Comparison of ENCODE assay signal across 8 mouse cellular contexts in genomic region chr11:75572301-75572791, GRCm38 (mm10). TPM values are rescaled to one million over a fixed set of nuclear protein-coding genes. Genes with fewer than 3 reads are reported as not detected.
DNase-seq lines count a peak whose midpoint lies in the region; ATAC-seq and TF ChIP-seq lines count a peak whose summit lies in the region.

No protein-coding gene starts in this region.

- peak overlapping the region; percentile 67 for H3K27ac ChIP-seq in layer of hippocampus, adult 2 months
- peak overlapping the region; percentile 52; the same call in 1 of the 2 replicates for H3K27ac ChIP-seq in embryonic facial prominence, embryonic 15.5 days (replicated peaks)
- peak overlapping the region; percentile 76; the same call in 1 of the 2 replicates for H3K27ac ChIP-seq in intestine, embryonic 15.5 days

- H3ac ChIP-seq in myocyte (ENCODE audit: control insufficient read depth, insufficient read length) = no peak overlapping the region

- no peaks in the 10 kb centered on the region for H3K36me3 ChIP-seq in embryonic facial prominence, embryonic 15.5 days
- no peaks in the 10 kb centered on the region for H3K36me3 ChIP-seq in intestine, embryonic 15.5 days
- no peaks in the 10 kb centered on the region for H3K36me3 ChIP-seq in myocyte (ENCODE audit: control insufficient read depth, insufficient read depth)

- H3K79me2 ChIP-seq in myocyte (ENCODE audit: control insufficient read depth, insufficient read depth) = no peaks in the 10 kb centered on the region

- no peak for TF ChIP-seq CTCF in layer of hippocampus, adult 2 months (conservative IDR thresholded peaks at IDR 0.05)

- H3K9ac ChIP-seq in embryonic facial prominence, embryonic 15.5 days = no peak overlapping the region
- H3K9ac ChIP-seq in intestine, embryonic 15.5 days = peak overlapping the region; percentile 36; the same call in 1 of the 2 replicates

- H3K9me3 ChIP-seq in embryonic facial prominence, embryonic 15.5 days (replicated peaks) = no peaks in the 10 kb centered on the region
- H3K9me3 ChIP-seq in intestine, embryonic 15.5 days = no peaks in the 10 kb centered on the region

- 0 out of 2 replicates have a peak overlapping the region, but pooled peaks have one; percentile 4 for H3K4me2 ChIP-seq in embryonic facial prominence, embryonic 15.5 days (replicated peaks)
- peak overlapping the region; percentile 47 for H3K4me2 ChIP-seq in intestine, embryonic 15.5 days (replicated peaks)
- H3K4me2 ChIP-seq in myocyte (ENCODE audit: low read depth) = no peak overlapping the region

- DNase-seq in layer of hippocampus, adult 2 months (ENCODE audit: low spot score in 2 of 2) = peak in 1 of 2 experiments; percentile 39
- no peak for DNase-seq in layer of hippocampus, adult 11-12 months (ENCODE audit: low spot score)
- DNase-seq in ovary, adult 18-20 months (ENCODE audit: low spot score) = no peak
- DNase-seq in gastrocnemius, postnatal 4 days (ENCODE audit: low spot score in 2 of 2) = no peak
- no peak for DNase-seq in ovary, postnatal 10 days (ENCODE audit: low spot score)

- TF ChIP-seq POLR2A in myocyte (IDR thresholded peaks at IDR 0.05; ENCODE audit: insufficient read length, low read depth) = no peak

- WGBS in embryonic facial prominence, embryonic 15.5 days = 12% methylated on average over 10 of the region's 10 CpGs
- 22% methylated on average over 10 of the region's 10 CpGs for WGBS in intestine, embryonic 15.5 days

- peaks cover 25% of the 10 kb centered on the region for H3K4me1 ChIP-seq in embryonic facial prominence, embryonic 15.5 days
- peaks cover 29% of the 10 kb centered on the region for H3K4me1 ChIP-seq in intestine, embryonic 15.5 days (replicated peaks)

- H3K4me3 ChIP-seq in layer of hippocampus, adult 2 months = no peak overlapping the region
- no peak overlapping the region for H3K4me3 ChIP-seq in embryonic facial prominence, embryonic 15.5 days (replicated peaks)
- H3K4me3 ChIP-seq in intestine, embryonic 15.5 days (replicated peaks) = no peak overlapping the region
- no peak overlapping the region for H3K4me3 ChIP-seq in myocyte

- 0 out of 2 replicates have a peak, but pooled peaks have one; percentile 9 for ATAC-seq in embryonic facial prominence, embryonic 15.5 days (ENCODE audit: insufficient number of reproducible peaks, low FRiP score, low TSS enrichment, low read depth)
- ATAC-seq in intestine, embryonic 15.5 days = peak; percentile 19

- no peaks in the 10 kb centered on the region for H3K27me3 ChIP-seq in embryonic facial prominence, embryonic 15.5 days
- H3K27me3 ChIP-seq in intestine, embryonic 15.5 days (replicated peaks) = no peaks in the 10 kb centered on the region
- no peaks in the 10 kb centered on the region for H3K27me3 ChIP-seq in myocyte (ENCODE audit: control insufficient read depth, insufficient read depth, insufficient read length)

TF ChIP-seq in myocyte, 11 proteins besides CTCF, POLR2A, EP300 and RAD21:
- TF ChIP-seq E2F4 (IDR thresholded peaks at IDR 0.05; ENCODE audit: insufficient read depth) (no peak), MAX (IDR thresholded peaks at IDR 0.05; ENCODE audit: low read depth) (no peak), TCF12 (IDR thresholded peaks at IDR 0.05; ENCODE audit: insufficient read depth, poor library complexity, severe bottlenecking) (no peak), MYOG (IDR thresholded peaks at IDR 0.05; ENCODE audit: control insufficient read depth in 1 of 3, insufficient read depth in 1 of 3, insufficient read length in 2 of 3, low read depth in 2 of 3) (peak in 2 of 3 experiments; percentile 50 to 60), POLR2AphosphoS2 (IDR thresholded peaks at IDR 0.05; ENCODE audit: insufficient read length, low read depth) (no peak), REST (IDR thresholded peaks at IDR 0.05; ENCODE audit: insufficient read depth, insufficient read length) (no peak), MYOD1 (IDR thresholded peaks at IDR 0.05; ENCODE audit: control insufficient read depth in 1 of 3, insufficient read length in 2 of 3, low read depth in 2 of 3) (peak in 2 of 3 experiments; percentile 49 to 50), USF1 (IDR thresholded peaks at IDR 0.05; ENCODE audit: low read depth) (no peak), SRF (IDR thresholded peaks at IDR 0.05; ENCODE audit: control insufficient read depth, insufficient read length, low read depth) (no peak)

RNA-seq across cellular contexts. Expression of gene Pitpna, which starts 15.6 kb away (rescaled TPM):
- 100 to 1,000 TPM; 269 to 283 TPM for total RNA-seq in layer of hippocampus, adult 2 months (2021)
- 73.0 and 79.3 TPM in 2 replicates for polyA plus RNA-seq in embryonic facial prominence, embryonic 15.5 days (2015; fragmentation: Nextera tagmentation; extraction: Ambion mirVana)
- polyA plus RNA-seq in intestine, embryonic 15.5 days (2015; fragmentation: Nextera tagmentation; extraction: Ambion mirVana) = 92.3 and 102 TPM in 2 replicates
- polyA plus RNA-seq in myocyte (2012; fragmentation: generic; extraction: Trizol) = 125 TPM
- 100 to 1,000 TPM; 106 to 117 TPM for total RNA-seq in gastrocnemius, postnatal 4 days (2021)

RNA-seq across cellular contexts. Expression of gene Slc43a2, which starts 40.9 kb away (rescaled TPM):
- total RNA-seq in layer of hippocampus, adult 2 months (2021) = 10 to 100 TPM; 43.0 to 53.4 TPM
- polyA plus RNA-seq in embryonic facial prominence, embryonic 15.5 days (2015; fragmentation: Nextera tagmentation; extraction: Ambion mirVana) = 5.5 and 5.7 TPM in 2 replicates
- 11.7 and 12.9 TPM in 2 replicates for polyA plus RNA-seq in intestine, embryonic 15.5 days (2015; fragmentation: Nextera tagmentation; extraction: Ambion mirVana)
- polyA plus RNA-seq in myocyte (2012; fragmentation: generic; extraction: Trizol) = 15.9 TPM
- 10 to 100 TPM; 22.2 to 25.0 TPM for total RNA-seq in gastrocnemius, postnatal 4 days (2021)

RNA-seq across cellular contexts. Expression of gene Inpp5k, which starts 58.4 kb away (rescaled TPM):
- total RNA-seq in layer of hippocampus, adult 2 months (2021) = 10 to 100 TPM; 49.4 to 50.4 TPM
- 25.7 and 31.9 TPM in 2 replicates for polyA plus RNA-seq in embryonic facial prominence, embryonic 15.5 days (2015; fragmentation: Nextera tagmentation; extraction: Ambion mirVana)
- 17.6 and 19.4 TPM in 2 replicates for polyA plus RNA-seq in intestine, embryonic 15.5 days (2015; fragmentation: Nextera tagmentation; extraction: Ambion mirVana)
- polyA plus RNA-seq in myocyte (2012; fragmentation: generic; extraction: Trizol) = 20.7 TPM
- total RNA-seq in gastrocnemius, postnatal 4 days (2021) = 10 to 100 TPM; 26.7 to 28.4 TPM

RNA-seq across cellular contexts. Expression of gene Scarf1, which starts 59.0 kb away (rescaled TPM):
- total RNA-seq in layer of hippocampus, adult 2 months (2021) = 1 to 10 TPM; 1.3 TPM
- 8.0 and 8.1 TPM in 2 replicates for polyA plus RNA-seq in embryonic facial prominence, embryonic 15.5 days (2015; fragmentation: Nextera tagmentation; extraction: Ambion mirVana)
- 5.7 TPM in 2 replicates for polyA plus RNA-seq in intestine, embryonic 15.5 days (2015; fragmentation: Nextera tagmentation; extraction: Ambion mirVana)
- 0.06 TPM for polyA plus RNA-seq in myocyte (2012; fragmentation: generic; extraction: Trizol)
- 1 to 10 TPM; 7.5 to 9.0 TPM for total RNA-seq in gastrocnemius, postnatal 4 days (2021)
